Mouse (Mus musculus) liver (tissue): Measurements from ENCODE around the gene Zfp260.

Experiments
- DNase-seq: peaks from one replicate; pipeline ENCODE4 v3.0.0-alpha.2; 2020; ENCODE audit warnings: mixed read lengths

Gene Zfp260

DNA sequence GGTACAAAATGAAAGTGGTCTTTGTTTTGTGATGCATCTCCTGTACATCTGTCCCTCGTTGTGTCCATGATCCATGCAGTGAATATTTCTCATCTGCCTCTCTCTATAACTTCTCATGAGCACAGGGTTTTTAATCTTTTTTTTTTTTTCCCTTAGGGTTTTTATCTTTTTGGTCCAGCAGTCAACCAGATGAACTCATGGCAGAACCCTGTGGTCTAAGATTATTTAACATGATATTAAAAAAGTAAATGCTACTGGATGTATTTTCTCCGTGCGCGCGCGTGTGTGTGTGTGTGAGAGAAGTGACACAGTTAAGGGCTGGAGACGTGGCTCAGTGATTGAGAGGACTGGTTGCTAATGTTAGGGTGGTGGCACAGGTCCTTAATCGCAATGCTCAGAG lies 35.3 kb downstream of the Zfp260 start:
- no peak for DNase-seq

DNA sequence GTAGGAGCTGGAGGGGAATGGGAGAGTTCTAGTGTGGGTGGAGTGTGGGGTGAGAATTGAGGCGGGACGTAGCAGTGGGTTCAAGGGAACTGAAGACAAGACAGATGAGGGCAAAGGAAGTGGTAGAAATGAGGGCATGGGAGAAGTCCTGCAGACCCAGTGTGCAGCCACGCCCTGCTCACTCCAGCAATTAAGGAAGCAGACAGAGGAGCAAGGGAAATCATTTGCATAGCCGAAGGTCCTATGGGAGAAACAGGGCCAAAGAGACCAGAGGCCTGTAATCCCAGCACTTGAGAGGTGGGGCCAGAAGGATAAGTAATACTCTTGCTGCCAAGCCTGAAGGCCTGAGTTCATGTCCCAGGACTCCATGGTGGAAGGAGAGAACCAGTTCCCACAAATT lies 37.8 kb downstream of the Zfp260 start:
- no peak for DNase-seq

DNA sequence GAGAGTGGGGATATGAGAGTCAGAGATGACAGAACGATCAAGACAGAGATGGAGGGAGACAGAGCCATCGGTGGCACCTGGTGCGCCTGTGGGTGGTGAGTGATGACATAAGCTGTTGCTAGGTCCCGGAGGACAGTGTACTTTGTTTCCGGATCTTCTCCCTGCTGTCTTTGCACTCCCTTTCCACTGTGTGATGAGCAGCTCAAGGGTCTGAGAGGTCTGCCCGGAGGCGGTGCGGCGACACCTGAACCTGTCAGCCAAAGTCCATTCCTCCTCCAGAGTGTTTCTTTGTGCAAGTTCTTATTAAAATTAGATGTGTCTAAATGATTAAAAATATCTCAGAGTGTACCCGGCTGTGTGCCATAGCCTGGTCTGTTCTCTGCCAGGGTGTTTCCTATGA lies 42.2 kb downstream of the Zfp260 start:
- DNase-seq, result no peak

DNA sequence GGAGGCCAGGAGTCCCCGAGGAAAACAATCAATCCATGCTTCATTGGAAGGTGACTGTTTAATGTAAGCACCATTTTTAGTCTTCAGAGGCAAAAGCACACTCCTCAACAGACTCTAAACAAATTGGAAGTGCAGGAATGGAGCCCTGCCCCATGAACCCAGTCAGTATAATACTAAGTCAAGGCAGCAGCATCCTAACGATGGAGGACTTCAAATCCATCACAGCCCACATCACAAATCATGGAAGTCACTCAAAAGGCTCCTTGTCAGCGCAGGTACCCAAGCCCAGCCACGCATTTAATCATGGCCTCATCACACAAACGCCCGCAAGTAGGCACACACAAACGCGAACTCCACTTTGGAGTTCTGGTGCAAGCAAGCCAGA lies 48.6 kb downstream of the Zfp260 start:
- DNase-seq, result no peak

DNA sequence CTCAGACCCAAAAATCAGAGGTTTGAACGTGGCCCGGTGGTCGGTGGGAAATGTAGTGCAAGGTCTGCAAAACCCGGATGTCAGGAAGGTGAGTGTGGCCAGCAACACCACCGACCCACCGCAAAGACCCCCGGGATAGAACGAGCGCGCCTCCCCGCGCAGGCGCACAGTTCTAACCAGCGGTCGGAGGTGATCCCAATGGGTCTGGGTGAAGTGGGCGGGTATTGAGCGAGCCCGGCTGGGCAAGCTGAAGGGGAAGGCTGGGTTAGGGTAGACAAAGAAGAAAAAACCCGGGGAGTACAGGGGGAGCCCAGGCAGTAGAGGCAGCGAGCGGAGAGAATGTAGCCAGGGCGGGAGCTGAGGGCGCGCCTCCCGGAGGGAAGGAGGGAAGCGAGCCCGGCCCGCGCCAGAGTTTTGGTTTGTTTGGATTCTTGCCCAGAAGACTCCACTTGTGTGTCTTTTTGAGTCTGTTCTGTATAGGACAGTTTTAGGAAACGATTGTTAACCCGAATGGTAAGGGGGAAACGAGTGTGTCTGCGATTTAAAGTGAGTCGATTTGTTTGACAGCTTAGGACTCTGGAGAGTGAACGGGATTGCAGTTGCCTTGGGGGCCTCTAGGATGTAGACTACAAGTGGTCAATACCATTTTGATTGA lies 49.1 kb downstream of the Zfp260 start:
- peak; percentile 70 for DNase-seq

DNA sequence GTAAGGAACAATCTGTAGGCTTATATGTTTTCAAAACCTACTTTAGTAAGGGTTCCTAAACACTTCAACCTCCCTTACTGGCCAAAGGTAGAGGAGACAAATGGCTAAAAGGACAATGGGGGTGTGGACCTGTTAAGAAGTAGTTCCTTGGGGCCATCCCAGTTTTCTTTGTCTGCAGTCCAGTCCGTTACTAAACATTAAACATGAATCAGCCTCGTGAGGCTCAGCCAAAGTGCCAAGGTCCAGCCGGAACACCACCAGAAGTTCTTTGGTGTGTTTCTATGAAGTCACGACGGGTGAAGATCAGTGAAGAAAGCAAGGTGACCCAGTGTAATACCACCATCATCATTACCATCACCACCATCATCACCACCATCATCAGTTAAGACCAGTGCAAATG lies 52.4 kb downstream of the Zfp260 start:
- DNase-seq, result no peak

DNA sequence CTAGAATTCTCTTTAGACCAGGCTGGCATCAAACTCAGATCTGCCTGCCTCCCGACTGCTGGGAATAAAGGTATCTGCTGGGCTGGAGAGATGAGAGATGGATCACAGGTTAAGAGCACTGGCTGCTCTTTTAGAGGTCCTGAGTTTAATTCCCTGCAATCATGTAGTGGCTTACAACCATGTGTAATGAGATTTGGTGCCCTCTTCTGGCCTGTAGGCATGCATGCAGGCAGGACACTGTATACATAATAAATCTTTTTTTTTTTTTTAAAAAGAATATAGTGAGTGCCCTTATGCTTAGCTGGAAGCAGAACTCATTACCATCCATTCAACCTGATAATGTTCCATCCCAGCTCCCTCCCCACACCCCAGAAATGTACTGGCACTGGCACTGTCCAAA lies 59.5 kb downstream of the Zfp260 start:
- DNase-seq, result no peak

DNA sequence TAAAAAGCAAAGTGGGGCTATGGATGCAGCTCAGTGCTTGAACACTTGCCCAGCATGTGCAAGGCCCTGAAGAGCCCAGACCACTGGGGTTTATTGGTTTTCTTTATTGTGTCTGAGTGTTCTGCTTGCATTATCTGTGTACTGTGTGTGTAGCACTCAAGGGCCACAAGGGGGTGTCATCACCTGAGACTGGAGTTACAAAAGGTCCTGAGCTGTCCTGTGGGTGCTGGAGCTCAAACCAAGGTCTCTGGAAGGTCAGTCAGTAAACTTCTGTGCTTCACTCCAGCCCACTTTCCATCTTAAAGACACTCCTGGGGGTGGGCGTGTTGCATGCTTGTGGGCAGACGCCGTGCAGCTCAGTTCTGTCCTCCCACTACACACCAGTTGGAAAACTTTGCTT lies 60.9 kb downstream of the Zfp260 start:
- DNase-seq, result no peak
